Mouse (Mus musculus) ES-E14 (cell line): Measurements from ENCODE around the gene Il17ra.

Experiments
- CHD2 ChIP-seq: IDR thresholded peaks from 2 replicates; pipeline ENCODE4 v1.6.1; 2014; ENCODE audit warnings: mild to moderate bottlenecking, low read depth, low read length, inconsistent platforms
- HCFC1 ChIP-seq: IDR thresholded peaks from 2 replicates; pipeline ENCODE4 v1.6.1; 2012; ENCODE audit warnings: low read length, inconsistent platforms, borderline replicate concordance; ENCODE audit not compliant: insufficient read depth
- MAFK ChIP-seq: IDR thresholded peaks from 2 replicates; pipeline ENCODE4 v1.6.1; 2014; ENCODE audit warnings: mild to moderate bottlenecking, low read depth, low read length, inconsistent platforms; ENCODE audit not compliant: insufficient read depth
- ZC3H11A ChIP-seq: IDR thresholded peaks from 2 replicates; pipeline ENCODE4 v1.6.1; 2012; ENCODE audit warnings: low read depth, mild to moderate bottlenecking, inconsistent platforms, low read length, borderline replicate concordance

- TF ChIP-seq CHD2, result no peak
- TF ChIP-seq ZC3H11A, result no peak
- no peak for TF ChIP-seq HCFC1
- TF ChIP-seq MAFK, result no peak
Measured at GRCm38 (mm10) chr6:120480361-120480760, 17.3 kb downstream of the Il17ra start.
